Mouse (Mus musculus): ENCODE data around the gene Shb. TPM values are rescaled to one million over a fixed set of nuclear protein-coding genes. Genes with fewer than 3 reads are reported as not detected.
"Not testable (repeated sequence)": the region's sequence is repeated elsewhere in the genome, so short reads cannot be mapped to it uniquely, and the experiment has no call there.

The Shb gene
- polyA plus RNA-seq, 1 experiment from 2014 or later = 3.1 TPM

DNA sequence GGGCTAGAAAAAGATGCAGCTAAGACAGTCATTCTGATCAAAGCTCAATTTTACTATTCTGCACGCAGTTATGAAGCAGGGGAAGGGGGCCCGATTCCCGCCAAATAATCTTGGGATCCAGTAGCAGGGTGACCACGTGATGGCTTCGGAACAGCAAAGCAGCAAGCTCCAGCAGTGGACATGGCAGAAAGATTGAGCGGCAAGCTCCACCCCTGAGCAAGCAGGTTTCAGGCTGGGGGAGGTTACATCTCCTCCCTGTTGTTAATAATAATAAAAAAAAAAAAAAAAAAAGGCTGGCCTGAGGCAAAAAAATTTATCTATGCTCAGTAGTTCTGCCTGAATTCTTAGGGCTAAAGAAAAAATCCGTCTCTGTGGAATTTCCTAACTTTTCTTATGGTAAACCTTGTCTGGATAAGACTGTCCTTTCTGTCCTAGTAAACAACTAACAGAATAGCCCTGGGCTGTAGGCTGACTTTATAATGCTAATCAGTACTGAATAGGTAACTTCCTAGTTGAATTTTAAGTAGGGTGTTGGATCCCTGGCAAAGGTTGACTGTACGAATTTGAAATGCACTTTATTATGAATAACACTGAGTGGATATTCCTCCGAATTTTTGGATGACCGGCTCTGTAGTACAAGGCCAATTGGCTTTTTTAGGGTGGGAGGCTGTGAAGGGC lies 151.2 kb downstream of the Shb start:
- H3K36me3 ChIP-seq (ENCODE audit: insufficient read depth, low read length); ATAC-seq (ENCODE audit: low FRiP score, low TSS enrichment); H3K4me1 ChIP-seq (ENCODE audit: insufficient read depth, low read length); H3K4me2 ChIP-seq (replicated peaks; ENCODE audit: low read depth, low read length); H3K27ac ChIP-seq (ENCODE audit: low read length); H3K9ac ChIP-seq (replicated peaks; ENCODE audit: low read length); H3K9me3 ChIP-seq (ENCODE audit: low read length); H3K27me3 ChIP-seq (ENCODE audit: insufficient read depth, low read length); H3K4me3 ChIP-seq (ENCODE audit: low read length): not testable (repeated sequence)
- WGBS = 83% methylated on average over 10 of the region's 10 CpGs

DNA sequence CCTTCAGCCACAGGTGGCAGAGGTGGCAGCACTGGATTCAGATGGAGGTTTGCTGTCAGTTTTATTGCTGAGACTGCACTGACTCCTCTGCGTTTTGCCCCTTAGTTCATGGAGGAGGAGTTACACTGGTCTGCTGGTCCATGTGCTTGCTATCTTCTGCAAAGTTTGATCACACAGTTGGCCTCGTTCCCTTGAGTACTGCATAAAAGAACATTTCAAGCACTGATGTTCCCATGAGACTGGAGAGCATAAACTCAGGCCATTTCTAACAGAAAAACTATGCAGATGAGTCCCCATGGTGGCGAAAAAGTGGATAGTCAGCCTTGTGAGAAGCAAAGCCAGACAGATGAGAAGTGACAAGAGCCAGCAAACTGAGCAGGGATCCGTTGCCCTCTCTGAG lies 155.7 kb downstream of the Shb start:
- ATAC-seq (ENCODE audit: low FRiP score, low TSS enrichment) = no peak
- Histone ChIP-seq H3K4me2 (replicated peaks; ENCODE audit: low read depth, low read length) (no peak overlapping the region), H3K4me1 (ENCODE audit: insufficient read depth, low read length) (peaks cover 9% of the 10 kb centered on the region; the same call in 1 of the 2 replicates), H3K9me3 (ENCODE audit: low read length) (no peaks in the 10 kb centered on the region), H3K9ac (replicated peaks; ENCODE audit: low read length) (no peak overlapping the region), H3K4me3 (ENCODE audit: low read length) (no peak overlapping the region), H3K27me3 (ENCODE audit: insufficient read depth, low read length) (no peaks in the 10 kb centered on the region), H3K27ac (ENCODE audit: low read length) (no peak overlapping the region), H3K36me3 (ENCODE audit: insufficient read depth, low read length) (peaks cover 31% of the 10 kb centered on the region)
- WGBS = 79% methylated on average over 4 of the region's 4 CpGs

DNA sequence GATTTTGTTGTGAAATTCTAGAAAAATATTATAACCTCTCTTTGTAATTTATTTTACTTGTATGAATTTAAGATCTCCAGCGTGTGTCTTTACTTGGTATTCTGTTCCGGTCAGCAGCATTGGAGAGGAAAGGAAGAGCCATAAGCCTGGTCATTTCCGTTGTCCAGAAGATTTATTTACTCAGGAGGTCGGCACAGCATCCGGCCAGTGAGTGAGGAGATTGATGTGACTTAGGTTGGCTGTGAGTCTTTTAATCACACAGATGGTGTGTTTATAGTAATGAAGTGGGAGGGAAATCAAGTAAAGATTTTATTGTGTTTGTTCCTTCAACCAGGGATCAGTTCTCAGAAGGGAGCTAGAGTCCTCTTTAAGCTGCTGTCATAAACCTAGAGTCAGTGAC lies 157.4 kb downstream of the Shb start:
- H3K36me3 ChIP-seq (ENCODE audit: insufficient read depth, low read length) = peaks cover 38% of the 10 kb centered on the region
- no peaks in the 10 kb centered on the region for H3K27me3 ChIP-seq (ENCODE audit: insufficient read depth, low read length)
- no peaks in the 10 kb centered on the region for H3K9me3 ChIP-seq (ENCODE audit: low read length)
- no peak for ATAC-seq (ENCODE audit: low FRiP score, low TSS enrichment)
- H3K9ac ChIP-seq (replicated peaks; ENCODE audit: low read length) = no peak overlapping the region
- 26% methylated on average over 5 of the region's 5 CpGs for WGBS
- no peak overlapping the region for H3K27ac ChIP-seq (ENCODE audit: low read length)
- peaks cover 9% of the 10 kb centered on the region; the same call in 1 of the 2 replicates for H3K4me1 ChIP-seq (ENCODE audit: insufficient read depth, low read length)
- no peak overlapping the region for H3K4me2 ChIP-seq (replicated peaks; ENCODE audit: low read depth, low read length)
- no peak overlapping the region for H3K4me3 ChIP-seq (ENCODE audit: low read length)

Small RNAs within 50 kb of the gene (microRNA-seq; reads per million reads assigned to microRNA genes)
- gene Gm22518 (not detected), gene Gm25692 (not detected)

Other genes with a start within 250 kb of the Shb start
- 18.7 TPM in 2 replicates for gene Trmt10b, start 235.3 kb downstream of the Shb start, polyA plus RNA-seq (2015; fragmentation: Nextera tagmentation; extraction: Ambion mirVana)
- gene Dcaf10, start 190.4 kb downstream of the Shb start, polyA plus RNA-seq (2015; fragmentation: Nextera tagmentation; extraction: Ambion mirVana) = 8.9 and 9.4 TPM in 2 replicates
- 84.0 and 85.3 TPM in 2 replicates for gene Exosc3, start 189.7 kb downstream of the Shb start, polyA plus RNA-seq (2015; fragmentation: Nextera tagmentation; extraction: Ambion mirVana)
- 70.6 and 81.9 TPM in 2 replicates for gene Slc25a51, start 123.7 kb downstream of the Shb start, polyA plus RNA-seq (2015; fragmentation: Nextera tagmentation; extraction: Ambion mirVana)

All from kidney, embryonic 16.5 days (tissue).